Comparison of ENCODE assay signal across 13 mouse cellular contexts in the genomic region with DNA sequence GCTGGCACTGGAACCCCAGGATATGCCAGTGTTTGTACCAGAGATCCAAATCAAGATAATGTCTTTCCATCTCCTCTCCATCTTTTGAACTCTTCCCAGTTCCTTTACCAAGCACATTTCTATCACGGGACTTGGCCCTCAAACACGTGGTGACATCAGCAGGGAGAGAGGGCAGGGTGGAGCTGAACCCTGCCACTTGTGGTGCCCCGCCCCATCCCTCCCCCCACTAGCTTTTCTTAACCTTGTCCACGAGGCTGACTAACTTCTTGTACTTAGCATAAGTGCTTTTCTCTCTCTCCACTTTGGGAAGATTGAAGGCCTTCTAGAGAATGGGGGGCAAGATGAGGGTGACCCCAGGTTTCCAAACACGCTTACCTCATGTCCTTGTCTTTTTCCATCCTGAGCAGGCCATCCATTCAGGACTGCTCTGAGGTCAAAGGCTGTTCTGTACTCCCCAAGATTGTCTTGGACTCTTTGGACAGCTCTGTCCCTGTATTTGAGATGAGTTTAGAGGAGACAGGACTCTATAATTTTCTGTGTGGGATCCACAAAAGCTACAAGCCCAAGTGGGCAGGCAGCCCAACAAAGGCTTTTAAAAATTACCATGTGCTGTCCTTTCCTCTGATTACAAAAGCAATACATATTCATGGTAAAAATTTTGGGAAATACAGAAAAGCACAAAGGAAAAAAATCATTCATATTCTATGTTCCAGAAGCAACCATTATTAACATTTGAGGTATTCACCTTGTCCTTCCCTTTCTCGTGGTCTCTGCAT.
"Had no signal": no experiment of that assay in that cellular context is flagged by ENCODE, and none has a peak within 500 bp of the region (broad histone marks: within the 10 kb centered on the region; RNA-seq: fewer than 3 reads in every experiment).

No protein-coding gene starts in this region.

- DNase-seq: gastrocnemius, postnatal 14 days; gastrocnemius, postnatal 36 days; heart, adult 11 months; heart, adult 2 months; heart, postnatal 14 days; heart, postnatal 36 days; kidney, adult 11 months; kidney, adult 2 months; kidney, adult 9 months; kidney, postnatal 14 days; kidney, postnatal 36 days; layer of hippocampus, postnatal 36 days; left cerebral cortex, postnatal 4 days had no signal
